Mouse (Mus musculus) C2C12 (cell line): ENCODE results near the gene Noxred1. TPM values are rescaled to one million over a fixed set of nuclear protein-coding genes. Genes with fewer than 3 reads are reported as not detected.

ENCODE experiments used
- H3K27me3 ChIP-seq: one replicate; pipeline ENCODE4 v1.6.1; 2011; ENCODE audit not compliant: control insufficient read depth, insufficient read depth, insufficient read length
- H3K36me3 ChIP-seq: one replicate; pipeline ENCODE4 v1.6.1; 2011; ENCODE audit not compliant: control insufficient read depth, insufficient read depth
- H3K4me3 ChIP-seq: one replicate; pipeline ENCODE4 v1.5.1; 2011; ENCODE audit warnings: mild to moderate bottlenecking, control low read depth; ENCODE audit not compliant: poor library complexity, insufficient read depth, severe bottlenecking
- H3K79me2 ChIP-seq: one replicate; pipeline ENCODE4 v1.6.1; 2011; ENCODE audit not compliant: control insufficient read depth, insufficient read depth
- H3K79me3 ChIP-seq: one replicate; pipeline ENCODE4 v1.6.1; 2011; ENCODE audit warnings: low read depth, control low read depth
- H3ac ChIP-seq: one replicate; pipeline ENCODE3; 2011; ENCODE audit warnings: low read depth; ENCODE audit not compliant: control insufficient read depth, insufficient read length
- CEBPB ChIP-seq: IDR thresholded peaks from one replicate; pipeline ENCODE4 v1.6.1; 2011; ENCODE audit warnings: low read depth, mild to moderate bottlenecking, control low read depth, moderate library complexity
- CTCF ChIP-seq: IDR thresholded peaks from one replicate; pipeline ENCODE4 v1.5.1; 2011; ENCODE audit not compliant: control insufficient read depth, insufficient read depth, insufficient read length
- FOSL1 ChIP-seq: IDR thresholded peaks from one replicate; pipeline ENCODE4 v1.8.0; 2011; ENCODE audit warnings: mild to moderate bottlenecking, low read length; ENCODE audit not compliant: poor library complexity, insufficient read depth, severe bottlenecking
- MAX ChIP-seq: IDR thresholded peaks from one replicate; pipeline ENCODE4 v1.6.1; 2011; ENCODE audit warnings: mild to moderate bottlenecking, control low read depth
- MYOD1 ChIP-seq: IDR thresholded peaks from one replicate; pipeline ENCODE4 v1.6.1; 2011; ENCODE audit warnings: low read depth; ENCODE audit not compliant: control insufficient read depth, insufficient read length
- MYOG ChIP-seq: IDR thresholded peaks from one replicate; pipeline ENCODE4 v1.6.1; 2011; ENCODE audit not compliant: control insufficient read depth, insufficient read length; ENCODE audit errors: extremely low read depth
- USF1 ChIP-seq: IDR thresholded peaks from one replicate; pipeline ENCODE4 v1.6.1; 2011; ENCODE audit warnings: low read depth, mild to moderate bottlenecking, control low read depth, moderate library complexity
- polyA plus RNA-seq: library from polyadenylated mRNA; unstranded; fragments of >200 nt; fragmentation: generic; extraction: Trizol; gene quantifications from one replicate; pipeline ENCODE4 v1.2.1, GENCODE M21; 2012; ENCODE audit warnings: missing spikeins

The Noxred1 gene
- polyA plus RNA-seq, 1 experiment = 0.18 TPM

DNA sequence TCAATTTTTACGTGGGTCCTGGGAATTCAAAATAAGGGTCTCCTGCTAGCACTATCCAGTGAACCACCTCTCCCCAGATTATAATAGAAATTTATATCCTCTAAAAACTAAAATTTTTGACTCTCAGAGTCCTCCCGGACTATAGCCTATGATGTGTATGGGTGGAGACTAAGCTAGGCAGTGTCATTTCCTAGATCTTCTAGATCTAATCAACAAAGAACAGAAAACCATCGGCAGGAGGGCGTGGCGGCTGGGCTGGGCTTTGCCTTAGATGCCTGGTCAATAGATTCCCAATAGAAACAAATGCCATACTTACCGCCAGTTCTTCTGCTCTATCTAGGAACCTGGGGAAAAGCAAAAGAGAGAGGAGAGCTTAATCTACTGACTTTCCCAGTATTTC, 11.6 kb upstream of the Noxred1 start:
- Histone ChIP-seq H3K79me2 (no peaks in the 10 kb centered on the region), H3K36me3 (peaks cover 81% of the 10 kb centered on the region), H3K79me3 (no peaks in the 10 kb centered on the region), H3ac (no peak overlapping the region), H3K27me3 (no peaks in the 10 kb centered on the region), H3K4me3 (no peak overlapping the region)
- no peak for TF ChIP-seq FOSL1

DNA sequence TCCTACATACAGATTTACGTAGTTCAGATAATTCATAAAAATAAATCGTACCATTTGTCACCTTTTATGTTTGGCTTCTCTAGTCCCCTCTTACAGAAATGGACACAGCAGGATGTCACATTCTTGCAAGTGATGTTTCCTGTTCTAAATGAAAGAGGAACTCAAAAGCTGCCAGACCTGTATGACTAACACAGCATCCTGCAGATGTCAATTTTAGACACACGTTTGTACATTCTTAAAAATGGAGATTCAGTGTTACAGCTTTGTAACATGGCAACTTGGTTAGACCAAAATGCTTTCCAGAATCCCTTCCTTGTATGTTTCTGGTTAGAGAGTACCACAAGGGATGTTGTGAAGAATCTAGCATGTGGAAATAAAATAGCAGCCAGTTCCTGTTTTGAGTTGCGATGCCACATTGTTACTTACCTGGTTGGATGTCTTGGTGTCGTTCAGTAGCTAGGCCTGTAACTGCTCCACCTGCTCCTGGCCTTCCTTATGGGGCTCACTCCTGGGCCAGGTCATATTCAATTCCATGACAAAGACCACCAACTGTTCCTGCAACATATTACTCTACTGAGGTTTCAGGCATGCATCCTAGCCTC, 1.5 kb downstream of the Noxred1 start:
- Histone ChIP-seq H3K4me3 (no peak overlapping the region), H3K27me3 (no peaks in the 10 kb centered on the region), H3K79me3 (no peaks in the 10 kb centered on the region), H3ac (no peak overlapping the region), H3K79me2 (no peaks in the 10 kb centered on the region), H3K36me3 (peaks cover 46% of the 10 kb centered on the region)
- TF ChIP-seq MAX = no peak
- TF ChIP-seq MYOG = no peak
- TF ChIP-seq CTCF = no peak
- no peak for TF ChIP-seq MYOD1
- TF ChIP-seq CEBPB = no peak
- no peak for TF ChIP-seq USF1
- no peak for TF ChIP-seq FOSL1

DNA sequence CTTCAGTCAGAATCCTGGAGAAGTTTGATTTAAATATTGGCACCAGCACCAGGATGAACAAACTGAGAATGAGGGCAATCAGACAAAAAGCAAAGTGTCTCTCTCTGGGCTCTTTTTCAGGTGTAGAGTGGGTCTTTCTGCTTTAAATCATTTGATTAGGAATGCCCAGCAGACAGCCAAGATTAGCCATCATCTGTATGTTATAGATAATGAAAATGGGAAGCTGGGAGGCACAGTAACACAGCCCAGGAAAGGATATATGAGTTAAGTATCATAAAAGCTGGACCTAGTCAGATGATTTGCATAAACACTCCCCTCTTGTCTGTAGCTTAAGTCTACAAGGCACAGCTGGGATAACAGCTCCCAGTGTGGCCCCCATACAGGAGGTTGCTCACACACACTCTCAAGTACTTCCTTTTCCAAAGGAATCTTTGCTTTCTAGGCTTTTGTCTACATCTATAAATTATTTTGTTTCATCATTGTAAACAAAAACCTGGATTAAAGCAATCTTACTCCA, 8.1 kb downstream of the Noxred1 start:
- Histone ChIP-seq H3K27me3 (no peaks in the 10 kb centered on the region), H3K36me3 (no peaks in the 10 kb centered on the region), H3K4me3 (no peak overlapping the region), H3K79me3 (no peaks in the 10 kb centered on the region), H3K79me2 (no peaks in the 10 kb centered on the region), H3ac (no peak overlapping the region)
- no peak for TF ChIP-seq MAX
- no peak for TF ChIP-seq MYOD1
- no peak for TF ChIP-seq MYOG
- no peak for TF ChIP-seq FOSL1
- no peak for TF ChIP-seq CEBPB
- no peak for TF ChIP-seq CTCF
- TF ChIP-seq USF1 = no peak

DNA sequence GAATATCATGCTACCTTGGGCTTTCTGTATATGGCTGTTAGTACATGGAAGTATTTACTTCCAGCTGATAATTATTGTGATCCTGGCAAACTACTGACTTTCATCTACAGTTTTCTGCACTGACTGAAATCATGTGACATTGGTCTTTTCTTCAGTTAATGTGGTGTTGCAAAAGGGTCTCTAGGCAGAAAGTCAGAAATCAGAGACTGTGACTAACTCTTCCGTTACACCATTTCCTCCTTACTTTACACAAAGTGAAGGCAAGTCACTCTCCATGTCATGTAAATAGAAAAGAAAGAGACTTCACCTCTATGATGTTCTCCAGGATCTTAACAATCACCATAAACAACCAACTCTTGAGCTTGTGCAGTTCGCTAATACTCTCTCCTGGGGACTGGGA, 8.9 kb downstream of the Noxred1 start:
- Histone ChIP-seq H3ac (no peak overlapping the region), H3K4me3 (no peak overlapping the region), H3K79me2 (no peaks in the 10 kb centered on the region), H3K79me3 (no peaks in the 10 kb centered on the region), H3K27me3 (no peaks in the 10 kb centered on the region), H3K36me3 (no peaks in the 10 kb centered on the region)
- TF ChIP-seq CTCF = no peak

DNA sequence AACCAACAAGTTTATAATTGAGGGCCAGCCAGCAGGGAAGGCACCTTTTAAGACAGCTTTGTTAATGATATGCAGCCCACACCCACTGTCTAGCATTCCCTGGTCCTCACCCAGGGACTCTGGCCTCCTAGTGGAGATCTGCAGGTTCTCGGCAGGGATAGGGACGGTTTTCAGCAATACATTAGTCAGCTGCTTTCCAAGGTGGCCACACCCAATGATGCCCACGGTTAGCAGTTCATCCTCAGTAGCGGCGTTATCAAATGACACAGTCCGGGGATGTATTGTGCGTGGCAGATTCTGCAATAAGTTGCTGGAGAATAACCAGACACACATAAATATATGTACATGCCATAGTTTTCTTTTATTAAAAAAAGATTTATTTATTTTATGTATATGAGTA, 11.7 kb downstream of the Noxred1 start:
- Histone ChIP-seq H3ac (no peak overlapping the region), H3K4me3 (no peak overlapping the region), H3K36me3 (no peaks in the 10 kb centered on the region), H3K79me2 (no peaks in the 10 kb centered on the region), H3K27me3 (no peaks in the 10 kb centered on the region), H3K79me3 (no peaks in the 10 kb centered on the region)
- TF ChIP-seq MAX (no peak), MYOG (no peak), CTCF (no peak), CEBPB (no peak), MYOD1 (no peak)

DNA sequence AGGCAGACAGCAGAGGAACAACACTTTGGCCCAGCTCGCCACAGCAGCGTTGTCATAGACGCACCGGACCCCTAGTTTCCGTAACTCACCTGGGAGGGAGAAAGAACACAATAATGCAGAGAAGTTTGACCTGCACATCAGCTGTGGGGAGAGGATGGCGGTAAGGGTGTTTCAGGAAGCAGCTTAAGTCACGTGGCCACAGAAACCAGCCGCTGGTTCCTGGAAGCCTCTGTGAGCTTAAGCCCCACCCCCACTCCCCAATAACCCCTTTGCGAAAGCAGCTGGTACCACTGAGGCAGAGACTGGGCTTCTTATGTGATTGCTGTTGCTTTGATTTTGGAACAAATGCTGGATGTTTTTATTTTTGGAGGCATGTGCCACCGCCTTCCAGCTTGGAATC, 13.6 kb downstream of the Noxred1 start:
- H3K36me3 ChIP-seq = no peaks in the 10 kb centered on the region
- TF ChIP-seq MYOD1 (no peak), CEBPB (no peak), CTCF (no peak), MAX (no peak), MYOG (no peak), USF1 (no peak), FOSL1 (no peak)

More for the DNA sequence above, 13.6 kb downstream of the Noxred1 start:
- Histone ChIP-seq H3K27me3 (no peaks in the 10 kb centered on the region), H3K4me3 (no peak overlapping the region), H3ac (no peak overlapping the region), H3K79me2 (no peaks in the 10 kb centered on the region), H3K79me3 (no peaks in the 10 kb centered on the region)
